Mouse (Mus musculus) cerebellum, adult 2 months (tissue): ENCODE data around the gene Kdm5d. TPM values are rescaled to one million over a fixed set of nuclear protein-coding genes. Genes with fewer than 3 reads are reported as not detected.

Experiments
- DNase-seq, 2 experiments: peaks; one replicate each; pipeline ENCODE4 v3.0.0; 2021
- H3K27ac ChIP-seq: fragments of 200-500 bp; 2 replicates; pipeline ENCODE4 v1.5.1; 2012; ENCODE audit warnings: low read length, control low read depth, inconsistent platforms; ENCODE audit not compliant: insufficient read depth
- H3K27me3 ChIP-seq: fragments of 200-500 bp; 2 replicates; pipeline ENCODE4 v1.6.1; 2012; ENCODE audit warnings: inconsistent platforms, mild to moderate bottlenecking, low read length, moderate library complexity; ENCODE audit not compliant: control insufficient read depth, insufficient read depth
- H3K4me1 ChIP-seq: fragments of 200-500 bp; 2 replicates; pipeline ENCODE4 v1.6.1; 2011; ENCODE audit warnings: low read length; ENCODE audit not compliant: control insufficient read depth, insufficient read depth
- H3K4me3 ChIP-seq: fragments of 200-500 bp; replicated peaks from 2 replicates; pipeline ENCODE3; 2011; ENCODE audit warnings: mild to moderate bottlenecking, low read depth, low read length, control low read depth; ENCODE audit not compliant: insufficient read depth
- CTCF ChIP-seq: fragments of 200-500 bp; IDR thresholded peaks from 2 replicates; pipeline ENCODE4 v1.5.1; 2011; ENCODE audit warnings: low read depth, mild to moderate bottlenecking, control low read depth, low read length, moderate library complexity, borderline replicate concordance; ENCODE audit not compliant: insufficient read depth
- POLR2A ChIP-seq: fragments of 200-500 bp; IDR thresholded peaks from 2 replicates; pipeline ENCODE4 v1.6.1; 2011; ENCODE audit warnings: low read length, control low read depth, borderline replicate concordance; ENCODE audit not compliant: insufficient read depth
- WGBS: fragments of 180-500 bp; shearing (Covaris S2); methylation state at CpG from one replicate; pipeline ENCODE4 v1.1.7; 2018; 5-methylcytosine and 5-hydroxymethylcytosine counted together
- polyA plus RNA-seq: library from polyadenylated mRNA; depleted of rRNA; stranded (reverse); fragments of >200 nt; gene quantifications from 2 replicates; pipeline ENCODE4 v1.2.3, GENCODE M21; 2012; rRNA removed

The Kdm5d gene
- polyA plus RNA-seq = 17.5 TPM in 1 of 2 replicates, not detected in the other

- Histone ChIP-seq H3K4me1 (no peaks in the 10 kb centered on the region), H3K27ac (0 out of 2 replicates have a peak within 1 kb of the TSS, but pooled peaks have one; percentile 11), H3K4me3 (peak within 1 kb of the TSS; percentile 80), H3K27me3 (no peaks in the 10 kb centered on the region)
- DNase-seq = peak in 1 of 2 experiments; percentile 66
- no peak for TF ChIP-seq CTCF
- no peak for TF ChIP-seq POLR2A
- WGBS = under 1% methylated on average over 34 of the region's 34 CpGs
Measured at GRCm38 (mm10) chrY:897393-898227, at the start of gene Kdm5d. Kdm5d (plus strand) TSS chrY:897788.

- no peak for TF ChIP-seq POLR2A
- TF ChIP-seq CTCF = no peak
- Histone ChIP-seq H3K4me3 (no peak overlapping the region), H3K27me3 (no peaks in the 10 kb centered on the region), H3K4me1 (no peaks in the 10 kb centered on the region), H3K27ac (no peak overlapping the region)
- no peak for DNase-seq
Measured at GRCm38 (mm10) chrY:872404-872803, 25.2 kb upstream of the Kdm5d start.

- H3K27ac ChIP-seq = no peak overlapping the region
- H3K4me3 ChIP-seq = peak overlapping the region; percentile 35
- H3K4me1 ChIP-seq = no peaks in the 10 kb centered on the region
- peak in 1 of 2 experiments; percentile 2 for DNase-seq
- TF ChIP-seq CTCF (no peak), POLR2A (no peak)
- 27% methylated on average over 12 of the region's 18 CpGs for WGBS
- no peaks in the 10 kb centered on the region for H3K27me3 ChIP-seq
Measured at GRCm38 (mm10) chrY:872855-873549, 24.6 kb upstream of the Kdm5d start.

Other genes starting within 250 kb of the Kdm5d start
- gene Zfy1, start 100.4 kb upstream of the Kdm5d start, polyA plus RNA-seq = not detected in 2 replicates
- 0.20 TPM in 1 of 2 replicates, not detected in the other for gene Uba1y, start 79.1 kb upstream of the Kdm5d start, polyA plus RNA-seq
- gene Eif2s3y, start 112.8 kb downstream of the Kdm5d start, polyA plus RNA-seq = 67.7 TPM in 1 of 2 replicates, not detected in the other